Mouse (Mus musculus) v-Abl transformed pro-B cells (cell line): ENCODE results near the gene Robo1.

ENCODE experiments used
- in situ Hi-C, 2 experiments: fragments of 400-800 bp; cut with MboI; formaldehyde crosslinking; loops; one replicate each; pipeline ENCODE4 v1.15.1; 2025; ENCODE audit not compliant: unreplicated experiment in 2 of 2

The Robo1 gene

GRCm38 (mm10) chr16:72979407-72980219 lies 671.5 kb downstream of the Robo1 start:
- in situ Hi-C loops, result loop anchor here (5.0 to 25.0 kb wide), 3 partner anchors 762 to 1742 kb away; no protein-coding TSS in a partner anchor

DNA sequence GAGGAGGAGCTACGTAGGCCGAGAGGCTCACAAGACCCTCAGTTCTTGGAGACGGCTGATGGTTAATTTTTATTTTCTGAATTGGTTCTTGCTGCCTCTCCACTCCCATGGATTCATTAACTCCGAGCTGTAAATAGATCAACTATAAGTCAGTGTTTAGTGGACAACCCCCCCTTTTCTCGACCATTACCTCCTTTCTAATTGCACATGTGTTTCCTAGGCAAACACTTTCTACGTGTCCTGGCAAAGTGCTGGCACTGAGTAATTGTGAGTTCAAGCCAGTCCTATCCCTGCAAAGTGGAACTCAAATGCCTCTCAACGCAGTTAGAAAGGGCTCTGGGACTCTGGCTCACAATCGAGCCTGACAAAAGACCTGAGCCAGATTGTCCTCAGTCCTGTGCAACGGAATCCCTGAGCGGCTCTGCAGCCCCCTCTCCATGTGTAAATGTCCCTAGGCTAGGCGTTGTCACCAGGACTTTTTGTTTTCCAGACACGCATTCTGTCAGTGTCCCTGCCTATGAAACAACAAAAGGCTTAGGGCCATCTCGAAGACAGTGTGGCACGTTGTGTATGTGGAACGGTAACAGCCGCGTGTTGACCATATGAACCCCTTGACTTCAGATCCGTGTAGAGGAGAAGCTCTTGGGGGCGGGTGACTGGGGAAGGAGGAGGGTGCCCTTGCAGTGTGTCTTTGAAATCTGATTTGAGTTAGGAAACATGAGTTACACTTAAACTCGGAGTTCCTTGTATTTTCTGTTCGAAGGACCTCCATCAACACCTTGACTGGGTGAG lies 682.5 kb downstream of the Robo1 start:
- in situ Hi-C loops, result loop anchor here in 1 of 2 experiments (25.0 kb wide), 1 partner anchor 1753 kb away; no protein-coding TSS in a partner anchor

- in situ Hi-C loops, result loop anchor here in 1 of 2 experiments (25.0 kb wide), 1 partner anchor 1756 kb away; no protein-coding TSS in a partner anchor
Measured at GRCm38 (mm10) chr16:72993189-72993588, 685.1 kb downstream of the Robo1 start.

GRCm38 (mm10) chr16:72993594-72993993 lies 685.5 kb downstream of the Robo1 start:
- in situ Hi-C loops, result loop anchor here in 1 of 2 experiments (25.0 kb wide), 1 partner anchor 1756 kb away; no protein-coding TSS in a partner anchor

DNA sequence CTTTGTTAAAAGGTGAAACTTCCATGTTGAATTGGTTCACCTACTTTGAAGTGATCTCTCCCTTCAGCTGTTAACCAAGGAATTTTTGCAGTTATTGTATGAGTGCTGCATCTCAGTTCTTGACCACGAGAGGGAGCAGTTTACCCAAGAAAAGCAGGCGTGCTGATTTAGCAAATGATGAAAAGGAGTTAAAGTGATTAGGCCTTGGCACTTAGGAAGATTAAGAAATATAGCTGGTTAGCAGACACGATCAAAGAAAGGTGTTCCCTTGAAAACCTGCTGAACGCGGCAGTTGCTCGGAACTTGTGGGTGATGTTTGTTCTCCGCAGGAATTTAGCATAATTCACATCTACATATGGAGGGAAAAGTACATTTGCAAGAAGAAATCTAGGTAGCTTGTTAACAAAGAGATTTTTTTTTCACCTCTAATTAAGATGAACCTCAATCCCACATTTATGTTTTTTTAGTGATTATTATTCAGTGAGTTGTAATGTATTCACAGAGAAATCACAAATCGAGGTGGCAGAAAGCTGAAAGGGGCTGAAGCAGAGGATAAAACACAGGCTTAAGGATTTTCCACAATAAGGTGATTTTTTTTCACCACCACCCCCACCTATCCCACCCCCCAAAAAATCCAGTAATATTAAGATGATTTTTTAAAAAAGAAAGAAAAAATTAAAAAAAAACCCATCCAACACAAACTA lies 687.3 kb downstream of the Robo1 start:
- in situ Hi-C loops, result loop anchor here in 1 of 2 experiments (25.0 kb wide), 1 partner anchor 1758 kb away; no protein-coding TSS in a partner anchor

DNA sequence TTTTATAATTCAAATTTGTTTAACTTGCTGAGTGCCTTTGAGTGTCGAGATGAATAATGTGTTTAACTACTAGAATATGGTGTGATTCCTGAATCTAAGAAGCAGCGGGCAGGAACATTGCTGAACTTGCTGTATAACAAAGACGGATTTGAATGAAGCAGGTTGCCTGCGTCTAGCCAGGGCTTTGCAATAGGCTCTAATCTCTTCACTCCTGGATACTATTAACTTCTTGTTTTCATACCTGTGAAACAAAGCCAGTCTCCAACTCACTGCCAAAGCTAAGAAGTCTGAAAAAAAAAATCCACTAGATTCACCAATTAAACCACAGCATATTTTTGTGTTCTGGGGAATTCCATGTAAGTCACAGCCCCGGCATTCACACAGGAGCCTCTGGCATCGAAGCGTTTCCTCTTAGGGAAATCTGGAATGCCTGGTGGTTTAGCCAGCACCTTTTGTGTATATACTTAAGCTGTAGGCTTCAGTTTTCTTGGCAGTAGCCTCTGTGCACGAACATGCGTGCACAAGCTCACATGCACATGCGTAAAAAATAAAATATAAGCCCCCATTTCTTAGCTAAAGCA lies 687.9 kb downstream of the Robo1 start:
- in situ Hi-C loops, result loop anchor here in 1 of 2 experiments (25.0 kb wide), 1 partner anchor 1759 kb away; no protein-coding TSS in a partner anchor

DNA sequence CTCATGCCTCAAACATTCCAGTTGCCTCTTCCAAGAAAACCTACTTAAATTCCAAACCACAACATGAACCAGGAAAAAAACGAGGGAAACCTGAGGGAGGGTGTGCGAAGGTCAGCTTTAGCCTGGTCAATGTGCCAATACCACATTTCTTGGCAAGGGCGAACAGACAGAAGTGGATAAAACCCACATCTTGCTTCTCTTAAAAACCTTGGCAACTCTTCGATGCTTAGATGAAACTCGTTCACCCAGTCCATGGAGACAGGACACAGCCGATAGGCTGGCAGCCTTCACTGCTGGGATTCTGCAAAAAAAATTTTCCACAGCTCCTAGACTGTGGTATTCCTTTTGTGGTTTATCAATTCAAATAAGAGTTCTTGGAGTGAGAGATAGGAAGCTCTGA lies 690.6 kb downstream of the Robo1 start:
- in situ Hi-C loops, result loop anchor here in 1 of 2 experiments (25.0 kb wide), 1 partner anchor 1761 kb away; no protein-coding TSS in a partner anchor

DNA sequence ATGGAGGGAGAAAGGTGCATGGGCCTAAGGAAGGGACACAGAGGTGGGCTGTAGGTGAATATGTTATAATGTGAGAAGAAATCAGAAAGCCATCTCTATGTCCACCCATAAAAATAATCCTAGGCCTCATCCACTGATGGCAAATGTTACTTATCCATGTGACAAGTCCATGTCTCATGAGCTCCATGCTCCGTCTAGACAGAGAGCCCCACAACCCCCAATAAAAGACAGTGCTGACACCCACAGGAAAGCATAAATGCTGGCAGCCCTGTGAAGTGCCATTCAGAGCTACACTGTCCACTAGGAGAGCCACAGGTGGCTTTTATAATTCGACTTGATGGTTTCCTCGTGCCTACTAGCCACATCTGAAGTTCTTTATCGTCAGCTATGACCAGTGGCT lies 694.6 kb downstream of the Robo1 start:
- in situ Hi-C loops, result no loop called here

DNA sequence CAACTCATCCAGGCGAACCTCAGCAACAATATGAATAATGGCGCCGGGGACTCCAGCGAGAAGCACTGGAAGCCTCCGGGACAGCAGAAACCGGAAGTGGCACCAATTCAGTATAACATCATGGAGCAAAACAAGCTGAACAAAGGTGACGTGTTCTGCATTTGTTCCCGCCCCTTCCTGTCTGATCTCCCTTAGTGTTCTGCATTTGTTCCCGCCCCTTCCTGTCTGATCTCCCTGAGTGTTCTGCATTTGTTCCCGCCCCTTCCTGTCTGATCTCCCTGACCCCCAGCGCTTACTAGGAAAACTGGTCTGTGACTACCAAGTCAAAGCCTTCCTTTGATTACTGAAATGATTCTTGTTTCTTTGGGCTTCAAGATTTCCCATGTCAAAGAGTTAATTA lies 696.5 kb downstream of the Robo1 start:
- in situ Hi-C loops, result no loop called here

GRCm38 (mm10) chr16:73005831-73006230 lies 697.7 kb downstream of the Robo1 start:
- in situ Hi-C loops, result no loop called here

GRCm38 (mm10) chr16:73007434-73007833 lies 699.3 kb downstream of the Robo1 start:
- in situ Hi-C loops, result no loop called here

- in situ Hi-C loops, result no loop called here
Measured at GRCm38 (mm10) chr16:73011313-73011712, 703.2 kb downstream of the Robo1 start.

DNA sequence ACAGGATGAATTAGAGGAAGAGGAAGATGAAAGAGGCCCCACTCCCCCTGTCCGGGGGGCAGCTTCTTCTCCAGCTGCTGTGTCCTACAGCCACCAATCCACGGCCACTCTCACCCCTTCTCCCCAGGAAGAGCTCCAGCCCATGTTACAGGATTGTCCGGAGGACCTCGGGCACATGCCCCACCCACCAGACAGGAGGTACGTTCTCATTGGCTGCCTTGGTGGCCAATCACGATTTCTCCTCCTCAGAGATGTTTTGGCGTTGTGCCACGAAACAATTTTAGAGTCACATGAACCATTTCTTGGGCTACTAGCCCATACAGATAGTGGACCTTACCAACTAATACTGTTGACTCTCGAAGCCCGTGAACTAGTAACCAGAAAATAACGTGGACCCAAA lies 704.8 kb downstream of the Robo1 start:
- in situ Hi-C loops, result no loop called here

DNA sequence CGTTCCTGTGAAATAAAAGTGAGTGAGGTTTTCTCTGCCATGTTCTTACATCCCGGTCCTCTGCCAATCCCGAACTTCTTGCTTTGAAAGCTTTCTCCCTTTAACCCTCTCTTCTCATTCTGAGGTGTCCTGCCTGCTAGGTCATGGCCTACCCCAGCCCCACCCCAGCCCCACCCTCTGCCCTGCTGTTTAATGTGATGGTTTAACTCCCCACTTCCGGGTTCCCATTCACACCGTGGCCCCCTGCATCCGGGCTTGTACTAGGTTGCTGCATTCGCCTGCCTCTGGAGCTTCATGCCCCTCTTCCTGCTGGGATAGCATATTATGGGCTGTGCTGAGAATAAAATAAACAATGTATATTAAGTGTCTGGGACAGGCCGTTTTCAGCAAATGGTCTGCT lies 706.4 kb downstream of the Robo1 start:
- in situ Hi-C loops, result no loop called here

DNA sequence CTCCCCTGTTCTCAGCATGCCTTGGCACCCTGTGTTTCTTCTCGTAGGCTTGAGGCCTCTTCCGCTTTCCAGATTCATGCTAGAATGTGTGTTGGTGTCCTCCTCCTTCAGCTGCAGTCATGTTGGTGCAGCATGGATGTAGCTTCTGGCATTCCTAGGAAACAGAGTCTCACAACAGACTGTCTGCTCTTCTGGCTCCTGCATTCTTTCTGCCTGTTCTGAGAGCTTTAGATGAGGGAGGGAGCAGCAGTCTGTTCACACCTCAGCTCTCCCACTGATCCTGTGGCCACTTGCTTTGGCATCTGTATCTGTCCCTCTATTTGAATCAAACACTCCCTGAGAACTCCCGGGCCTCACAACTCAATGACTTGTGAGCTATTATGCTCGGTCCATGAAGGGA lies 707.9 kb downstream of the Robo1 start:
- in situ Hi-C loops, result no loop called here

- in situ Hi-C loops, result no loop called here
Measured at GRCm38 (mm10) chr16:73016801-73017200, 708.7 kb downstream of the Robo1 start.

DNA sequence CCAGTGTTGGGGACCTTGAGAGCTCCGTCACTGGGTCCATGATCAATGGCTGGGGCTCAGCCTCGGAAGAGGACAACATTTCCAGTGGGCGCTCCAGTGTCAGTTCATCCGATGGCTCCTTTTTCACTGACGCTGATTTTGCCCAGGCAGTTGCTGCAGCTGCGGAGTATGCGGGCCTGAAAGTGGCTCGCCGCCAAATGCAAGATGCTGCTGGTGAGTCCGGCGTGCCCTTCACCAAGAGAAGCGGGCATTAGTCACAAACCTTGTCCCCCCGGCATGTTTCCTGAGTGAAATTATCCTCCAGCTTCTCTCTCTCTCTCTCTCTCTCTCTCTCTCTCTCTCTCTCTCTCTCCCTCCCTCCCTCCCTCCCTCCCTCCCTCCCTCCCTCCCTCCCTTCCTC lies 716.2 kb downstream of the Robo1 start:
- in situ Hi-C loops, result no loop called here

GRCm38 (mm10) chr16:73027692-73028091 lies 719.6 kb downstream of the Robo1 start:
- in situ Hi-C loops, result no loop called here

- in situ Hi-C loops, result no loop called here
Measured at GRCm38 (mm10) chr16:73030999-73031398, 722.9 kb downstream of the Robo1 start.
